Mouse (Mus musculus) liver, embryonic 14.5 days (tissue): Measurements from ENCODE around the gene Ctrc. TPM values are rescaled to one million over a fixed set of nuclear protein-coding genes. Genes with fewer than 3 reads are reported as not detected.

ENCODE experiments used
- ATAC-seq: fragments of 200-750 bp; cut with Nextera tagmentation; 2 replicates; pipeline ENCODE4 v1.8.0; 2017; ENCODE audit warnings: moderate number of reproducible peaks, mild to moderate bottlenecking, moderate library complexity; ENCODE audit not compliant: insufficient read depth
- DNase-seq, 3 experiments: peaks; one replicate each; pipeline ENCODE4 v3.0.0-alpha.2; 2012 to 2013; ENCODE audit warnings: low read depth in 3 of 3, low spot score in 3 of 3
- H3K27ac ChIP-seq: fragments of 300-500 bp; sonication (generic); 2 replicates; pipeline ENCODE4 v1.5.1; 2014; ENCODE audit warnings: moderate library complexity, mild to moderate bottlenecking, control low read depth, inconsistent platforms
- H3K27me3 ChIP-seq: fragments of 300-500 bp; sonication (generic); 2 replicates; pipeline ENCODE4 v1.6.1; 2014; ENCODE audit warnings: mild to moderate bottlenecking, low read length, moderate library complexity; ENCODE audit not compliant: control insufficient read depth, insufficient read depth
- H3K36me3 ChIP-seq: fragments of 300-500 bp; sonication (generic); replicated peaks from 2 replicates; pipeline ENCODE4 v1.6.1; 2014; ENCODE audit warnings: low read depth; ENCODE audit not compliant: control insufficient read depth, insufficient read depth
- H3K4me1 ChIP-seq, 2 experiments: fragments of 200-500 bp in 1 of 2; fragments of 300-500 bp in 1 of 2; sonication (generic) in 1 of 2; replicated peaks; 2 replicates each; pipeline ENCODE4 v1.6.1; 2012 to 2014; ENCODE audit warnings: antibody characterized with exemption in 1 of 2, inconsistent platforms in 1 of 2, low read length in 1 of 2; ENCODE audit not compliant: control insufficient read depth in 2 of 2, insufficient read depth in 2 of 2
- H3K4me2 ChIP-seq: fragments of 300-500 bp; sonication (generic); 2 replicates; pipeline ENCODE4 v1.6.1; 2014; ENCODE audit warnings: low read depth, mild to moderate bottlenecking, control low read depth, moderate library complexity
- H3K4me3 ChIP-seq, 2 experiments: fragments of 200-500 bp in 1 of 2; fragments of 300-500 bp in 1 of 2; sonication (generic) in 1 of 2; 2 replicates each; pipeline ENCODE4 v1.5.1; 2012 to 2014; ENCODE audit warnings: low read depth in 2 of 2, low read length in 2 of 2, mild to moderate bottlenecking in 2 of 2, control low read depth in 1 of 2, inconsistent platforms in 1 of 2, moderate library complexity in 1 of 2; ENCODE audit not compliant: insufficient read depth in 1 of 2
- H3K9ac ChIP-seq: fragments of 300-500 bp; sonication (generic); replicated peaks from 2 replicates; pipeline ENCODE4 v1.6.1; 2014; ENCODE audit warnings: mild to moderate bottlenecking, control low read depth, moderate library complexity
- H3K9me3 ChIP-seq: fragments of 300-500 bp; sonication (generic); 2 replicates; pipeline ENCODE4 v1.6.1; 2016; ENCODE audit warnings: low read length, mixed read lengths; ENCODE audit not compliant: control insufficient read depth
- CTCF ChIP-seq: IDR thresholded peaks from 2 replicates; pipeline ENCODE4 v1.5.1; 2016; ENCODE audit warnings: antibody characterized with exemption, low read depth, control low read depth
- EP300 ChIP-seq: IDR thresholded peaks from 2 replicates; pipeline ENCODE4 v1.6.1; 2016; ENCODE audit warnings: antibody characterized with exemption, low read depth
- WGBS: fragments of 180-500 bp; shearing (Covaris S2); extraction: QIAGEN DNeasy Blood & Tissue Kit; methylation state at CpG from one replicate; pipeline ENCODE4 v1.1.7; 2014; ENCODE audit not compliant: insufficient replicate concordance; 5-methylcytosine and 5-hydroxymethylcytosine counted together
- polyA plus RNA-seq, 2 experiments: library from polyadenylated mRNA; depleted of rRNA in 1 of 2; stranded (reverse) in 1 of 2; unstranded in 1 of 2; fragments of >200 nt; fragmentation: Nextera tagmentation in 1 of 2; extraction: Ambion mirVana in 1 of 2; gene quantifications; 2 replicates each; pipeline versions ENCODE4 v1.2.1 to v1.2.3; 2012 to 2014

The Ctrc gene
- polyA plus RNA-seq, 2 experiments: not detected

DNA sequence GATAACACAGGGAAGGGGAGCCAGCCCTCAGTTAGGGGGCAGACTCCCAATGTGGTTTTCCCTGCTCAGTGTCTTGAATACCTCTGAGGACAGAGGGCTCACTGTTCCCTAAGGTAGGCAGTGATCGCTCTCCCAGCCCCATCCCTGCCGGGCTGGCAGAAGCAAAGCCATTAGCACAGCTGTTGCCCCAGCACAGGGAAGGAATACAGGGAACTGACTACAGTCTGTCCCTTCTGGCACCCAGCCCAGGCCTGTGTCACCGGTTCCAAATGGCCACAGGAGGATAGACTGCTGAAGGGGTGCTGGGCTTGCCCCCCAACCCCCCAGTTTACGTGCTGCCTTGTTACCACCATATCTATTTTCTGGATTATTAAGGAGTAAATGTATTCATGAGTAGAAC lies 21.3 kb upstream of the Ctrc start:
- H3K9ac ChIP-seq: no peak overlapping the region
- DNase-seq: no peak
- 70% methylated on average over 4 of the region's 4 CpGs for WGBS
- peaks cover 5% of the 10 kb centered on the region; the same call in 1 of the 2 replicates for H3K36me3 ChIP-seq
- H3K4me1 ChIP-seq: peaks cover 9 to 17% of the 10 kb centered on the region in 2 experiments
- H3K9me3 ChIP-seq: no peaks in the 10 kb centered on the region
- H3K27ac ChIP-seq: no peak overlapping the region
- no peaks in the 10 kb centered on the region for H3K27me3 ChIP-seq
- no peak overlapping the region for H3K4me3 ChIP-seq
- ATAC-seq: no peak
- TF ChIP-seq EP300: no peak
- no peak overlapping the region for H3K4me2 ChIP-seq

DNA sequence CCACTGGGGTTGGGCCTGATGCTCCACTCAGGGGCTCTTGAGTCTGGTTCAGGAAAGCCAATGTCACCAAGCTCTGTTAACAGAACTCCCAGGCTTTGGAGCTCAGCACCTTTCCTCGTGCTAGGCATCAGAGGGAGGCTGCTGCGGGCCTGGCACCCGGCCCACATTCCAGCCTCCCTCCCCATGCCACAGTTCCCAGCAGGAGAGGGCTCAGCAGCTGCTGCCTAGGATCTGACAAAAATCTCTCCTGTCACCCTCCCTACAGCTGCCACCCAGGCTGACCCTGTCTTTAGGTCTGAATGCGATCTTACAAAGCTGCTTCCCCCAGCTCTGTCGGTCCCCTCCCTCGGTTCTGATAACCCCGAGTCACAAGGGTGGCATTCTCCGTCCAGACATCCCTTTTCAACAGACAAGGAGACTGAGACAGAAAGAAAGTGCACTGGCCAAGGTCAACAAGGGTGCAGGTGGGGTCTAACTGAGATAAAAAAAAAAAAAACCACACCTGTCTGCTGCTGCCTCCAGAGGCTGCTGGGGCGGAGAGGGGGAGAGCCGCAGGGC lies 20.9 kb upstream of the Ctrc start:
- Histone ChIP-seq H3K36me3 (peaks cover 5% of the 10 kb centered on the region; the same call in 1 of the 2 replicates), H3K27me3 (no peaks in the 10 kb centered on the region), H3K4me2 (no peak overlapping the region), H3K9me3 (no peaks in the 10 kb centered on the region), H3K9ac (no peak overlapping the region), H3K4me1 (peaks cover 6 to 12% of the 10 kb centered on the region in 2 experiments), H3K27ac (no peak overlapping the region), H3K4me3 (no peak overlapping the region)
- ATAC-seq (no peak), DNase-seq (no peak)
- 73% methylated on average over 10 of the region's 10 CpGs for WGBS
- TF ChIP-seq CTCF (no peak), EP300 (no peak)

DNA sequence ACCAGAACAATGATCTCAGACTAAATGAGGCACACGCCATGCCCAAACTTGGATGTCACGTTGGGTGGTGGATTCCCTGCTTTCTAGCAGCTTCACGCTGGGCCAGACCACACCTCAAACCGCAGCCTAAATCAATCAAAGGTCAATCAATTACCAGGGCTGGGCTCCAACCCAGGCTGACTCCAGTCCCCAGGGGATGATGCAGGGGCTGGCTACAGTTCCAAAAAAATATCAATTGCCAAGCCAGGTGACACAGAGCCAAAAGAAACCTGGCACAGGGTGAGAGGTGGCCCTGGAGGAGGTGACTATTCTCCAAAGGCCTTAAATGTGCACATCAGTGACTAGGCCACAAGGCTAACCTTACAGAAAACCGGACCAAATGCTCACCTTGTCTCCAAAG lies 19.4 kb upstream of the Ctrc start:
- peaks cover 4% of the 10 kb centered on the region for H3K36me3 ChIP-seq
- no peak overlapping the region for H3K4me2 ChIP-seq
- H3K4me1 ChIP-seq: no peaks in the 10 kb centered on the region
- WGBS: 78% methylated on average over 5 of the region's 5 CpGs
- DNase-seq: no peak
- H3K27ac ChIP-seq: no peak overlapping the region
- no peaks in the 10 kb centered on the region for H3K27me3 ChIP-seq
- H3K9me3 ChIP-seq: no peaks in the 10 kb centered on the region
- H3K4me3 ChIP-seq: no peak overlapping the region
- no peak for TF ChIP-seq CTCF
- no peak for TF ChIP-seq EP300
- H3K9ac ChIP-seq: no peak overlapping the region
- ATAC-seq: no peak

DNA sequence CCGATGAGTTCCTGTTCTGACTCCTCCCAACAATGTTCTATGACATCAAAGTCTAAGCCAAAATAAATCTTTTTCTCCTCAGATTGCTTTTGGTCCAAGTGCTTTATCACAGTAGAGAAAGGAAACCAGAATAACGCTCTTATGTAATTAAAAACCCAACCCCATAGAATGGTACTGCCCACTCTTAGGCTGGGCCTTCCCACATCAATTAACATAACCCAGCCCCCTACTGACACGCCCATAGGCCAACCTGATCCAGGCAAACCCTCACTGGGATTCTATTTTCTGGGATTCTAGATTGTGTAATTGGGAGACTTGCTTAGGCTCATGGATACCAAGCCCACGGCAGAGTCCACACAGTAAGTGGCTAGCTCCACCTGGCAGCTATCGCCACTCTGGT lies 18.8 kb upstream of the Ctrc start:
- H3K4me1 ChIP-seq: no peaks in the 10 kb centered on the region
- WGBS: 77% methylated on average over 5 of the region's 5 CpGs
- no peak overlapping the region for H3K9ac ChIP-seq
- no peak overlapping the region for H3K4me2 ChIP-seq
- no peak for DNase-seq
- peaks cover 7% of the 10 kb centered on the region for H3K36me3 ChIP-seq
- H3K9me3 ChIP-seq: no peaks in the 10 kb centered on the region
- no peak overlapping the region for H3K27ac ChIP-seq
- TF ChIP-seq EP300 (no peak), CTCF (no peak)
- no peak for ATAC-seq
- no peaks in the 10 kb centered on the region for H3K27me3 ChIP-seq
- H3K4me3 ChIP-seq: no peak overlapping the region

DNA sequence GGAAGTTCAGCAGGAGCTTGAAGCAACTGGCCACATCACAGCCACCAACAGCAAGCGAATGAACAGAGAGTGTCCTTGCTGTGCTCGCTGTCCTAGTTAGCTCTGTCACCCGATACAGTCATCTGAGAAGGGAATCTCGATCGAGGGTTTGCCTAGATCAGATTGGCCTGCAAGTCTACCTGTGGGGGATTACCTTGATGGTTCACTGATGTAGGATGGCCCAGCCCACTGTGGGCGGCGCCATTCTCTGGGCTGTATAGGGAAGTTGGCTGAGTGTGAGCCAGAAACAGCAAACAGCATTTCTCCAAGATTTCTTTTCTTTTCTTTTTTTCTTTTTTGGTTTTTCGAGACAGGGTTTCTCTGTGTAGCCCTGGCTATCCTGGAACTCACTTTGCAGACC lies 18.3 kb upstream of the Ctrc start:
- H3K27me3 ChIP-seq: no peaks in the 10 kb centered on the region
- no peaks in the 10 kb centered on the region for H3K9me3 ChIP-seq
- 84% methylated on average over 8 of the region's 8 CpGs for WGBS
- TF ChIP-seq EP300: no peak
- TF ChIP-seq CTCF: no peak
- DNase-seq: no peak
- ATAC-seq: no peak
- no peak overlapping the region for H3K4me2 ChIP-seq
- no peaks in the 10 kb centered on the region for H3K4me1 ChIP-seq
- H3K9ac ChIP-seq: no peak overlapping the region
- H3K36me3 ChIP-seq: peaks cover 10% of the 10 kb centered on the region
- no peak overlapping the region for H3K4me3 ChIP-seq
- H3K27ac ChIP-seq: no peak overlapping the region
